Mouse (Mus musculus) embryonic facial prominence, embryonic 11.5 days (tissue): ENCODE data around the gene Cdrt4. TPM values are rescaled to one million over a fixed set of nuclear protein-coding genes. Genes with fewer than 3 reads are reported as not detected.
A peak's percentile ranks its signal among the peaks of the same experiment; 100 is the strongest.

Experiments used
- ATAC-seq: fragments of 200-750 bp; cut with Nextera tagmentation; replicated peaks from 2 replicates; pipeline ENCODE4 v1.8.0; 2017; ENCODE audit warnings: low read depth; ENCODE audit not compliant: insufficient number of reproducible peaks, low FRiP score, low TSS enrichment
- DNase-seq: peaks from one replicate; pipeline ENCODE4 v3.0.0-alpha.2; 2015; ENCODE audit warnings: low spot score
- H3K27ac ChIP-seq: fragments of 300-500 bp; sonication (generic); replicated peaks from 2 replicates; pipeline ENCODE4 v1.5.1; 2014; ENCODE audit warnings: mild to moderate bottlenecking, low read depth, low read length, control low read depth
- H3K27me3 ChIP-seq: fragments of 300-500 bp; sonication (generic); 2 replicates; pipeline ENCODE4 v1.6.1; 2014; ENCODE audit warnings: mild to moderate bottlenecking, low read length, moderate library complexity, mixed read lengths; ENCODE audit not compliant: control insufficient read depth, insufficient read depth
- H3K36me3 ChIP-seq: fragments of 300-500 bp; sonication (generic); replicated peaks from 2 replicates; pipeline ENCODE4 v1.6.1; 2014; ENCODE audit warnings: low read depth, mild to moderate bottlenecking, low read length, moderate library complexity, mixed read lengths; ENCODE audit not compliant: control insufficient read depth, insufficient read depth
- H3K4me1 ChIP-seq: fragments of 300-500 bp; sonication (generic); 2 replicates; pipeline ENCODE4 v1.6.1; 2014; ENCODE audit warnings: low read length, mixed read lengths; ENCODE audit not compliant: control insufficient read depth, insufficient read depth
- H3K4me2 ChIP-seq: fragments of 300-500 bp; sonication (generic); 2 replicates; pipeline ENCODE4 v1.6.1; 2014; ENCODE audit warnings: low read depth, mild to moderate bottlenecking, control low read depth, low read length, moderate library complexity
- H3K4me3 ChIP-seq: fragments of 300-500 bp; sonication (generic); 2 replicates; pipeline ENCODE4 v1.5.1; 2014; ENCODE audit warnings: low read depth, low read length, control low read depth
- H3K9ac ChIP-seq: fragments of 300-500 bp; sonication (generic); replicated peaks from 2 replicates; pipeline ENCODE4 v1.6.1; 2014; ENCODE audit warnings: mild to moderate bottlenecking, control low read depth, low read length
- H3K9me3 ChIP-seq: fragments of 300-500 bp; sonication (generic); replicated peaks from 2 replicates; pipeline ENCODE4 v1.6.1; 2016; ENCODE audit warnings: mild to moderate bottlenecking, low read length, inconsistent platforms, mixed read lengths; ENCODE audit not compliant: control insufficient read depth
- WGBS: fragments of 180-500 bp; shearing (Covaris S2); extraction: QIAGEN DNeasy Blood & Tissue Kit; methylation state at CpG from one replicate; pipeline ENCODE4 v1.1.7; 2014; 5-methylcytosine and 5-hydroxymethylcytosine counted together
- polyA plus RNA-seq: library from polyadenylated mRNA; unstranded; fragments of >200 nt; fragmentation: Nextera tagmentation; extraction: Ambion mirVana; gene quantifications from 2 replicates; pipeline ENCODE4 v1.2.1, GENCODE M21; 2014

The Cdrt4 gene
- polyA plus RNA-seq, 1 experiment from 2014 or later, result not detected

DNA sequence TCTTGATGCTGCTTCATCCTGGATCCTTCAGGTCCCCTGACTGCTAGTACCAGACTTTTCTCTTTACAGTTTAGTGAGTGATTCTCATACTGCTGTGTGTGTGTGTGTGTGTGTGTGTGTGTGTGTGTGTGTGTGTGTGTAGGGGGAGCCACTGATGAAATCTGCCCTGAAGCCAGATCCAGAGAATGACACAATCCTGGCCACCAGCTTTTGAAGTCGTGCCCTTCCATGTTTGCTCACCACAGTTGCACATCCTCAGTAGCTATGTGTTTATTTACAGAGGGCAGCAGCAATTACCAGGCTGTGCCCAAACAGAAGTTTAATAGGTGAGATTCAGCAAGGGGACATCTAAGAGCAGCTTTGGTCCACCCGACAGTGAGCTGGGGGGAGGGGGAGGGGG, 34.2 kb upstream of the Cdrt4 start:
- no peak overlapping the region for H3K27ac ChIP-seq
- H3K27me3 ChIP-seq, result no peaks in the 10 kb centered on the region
- DNase-seq (no peak), ATAC-seq (no peak)
- H3K36me3 ChIP-seq, result no peaks in the 10 kb centered on the region
- no peaks in the 10 kb centered on the region for H3K4me1 ChIP-seq
- no peak overlapping the region for H3K4me2 ChIP-seq
- no peaks in the 10 kb centered on the region for H3K9me3 ChIP-seq
- H3K4me3 ChIP-seq, result no peak overlapping the region
- H3K9ac ChIP-seq, result no peak overlapping the region
- WGBS, result 32% methylated on average over 2 of the region's 2 CpGs

DNA sequence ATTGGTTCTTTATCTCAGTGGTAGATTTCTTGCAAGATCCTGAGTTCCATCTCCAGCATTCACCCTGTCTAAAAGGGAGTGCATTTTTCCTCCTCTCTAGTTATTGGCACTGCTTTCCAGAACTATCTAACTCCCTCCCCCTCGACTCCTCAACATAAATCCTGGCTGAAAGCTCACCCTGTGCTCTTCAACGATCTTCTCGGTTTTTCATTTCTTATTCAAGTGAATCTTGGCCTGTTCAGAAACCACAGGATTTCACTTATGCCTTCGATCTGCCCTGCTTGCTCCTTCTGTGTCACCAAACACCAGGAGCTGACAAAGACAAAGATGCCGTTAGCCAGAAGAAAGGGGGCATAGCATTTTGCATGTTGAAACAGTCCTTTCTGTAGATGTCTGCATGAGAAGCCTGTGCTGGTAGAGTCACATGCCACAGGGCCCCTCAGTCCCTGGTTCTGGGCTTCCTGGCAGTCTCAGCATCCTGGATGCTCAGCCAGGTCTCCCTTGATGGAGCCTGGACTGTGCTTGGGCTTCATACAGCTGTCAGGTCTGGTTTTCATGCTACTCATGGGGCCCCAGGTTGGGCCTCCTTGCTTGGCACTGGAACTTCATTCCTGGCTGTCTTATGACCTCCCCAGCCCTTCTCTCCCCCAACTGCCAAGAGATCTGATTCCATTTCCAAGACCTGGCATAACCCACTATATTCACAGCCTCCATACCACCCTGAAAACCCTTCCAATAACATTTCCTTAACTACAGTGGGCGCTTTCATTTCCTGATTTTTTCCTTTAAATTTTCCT, 30.8 kb upstream of the Cdrt4 start:
- no peaks in the 10 kb centered on the region for H3K36me3 ChIP-seq
- H3K27ac ChIP-seq, result no peak overlapping the region
- H3K9me3 ChIP-seq, result no peaks in the 10 kb centered on the region
- H3K9ac ChIP-seq, result no peak overlapping the region
- ATAC-seq (no peak), DNase-seq (peak; percentile 8)
- H3K4me3 ChIP-seq, result no peak overlapping the region
- 80% methylated on average over 6 of the region's 6 CpGs for WGBS
- H3K4me1 ChIP-seq, result no peaks in the 10 kb centered on the region
- H3K4me2 ChIP-seq, result no peak overlapping the region
- H3K27me3 ChIP-seq, result no peaks in the 10 kb centered on the region

DNA sequence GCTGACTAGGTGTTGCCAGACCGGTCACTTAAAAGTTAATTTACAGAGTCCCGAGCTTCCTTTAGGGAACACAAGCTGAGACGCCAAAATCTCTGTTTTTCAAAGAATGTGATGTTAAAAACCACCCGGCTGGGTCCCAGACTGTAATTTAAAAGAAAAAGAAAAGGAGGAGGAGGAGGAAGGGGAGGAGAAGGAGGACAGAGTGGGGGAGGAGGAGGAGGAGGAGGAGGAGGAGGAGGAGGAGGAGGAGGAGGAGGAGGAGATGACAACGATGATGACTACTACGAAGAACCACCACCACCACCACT, 30.3 kb upstream of the Cdrt4 start:
- Histone ChIP-seq H3K9me3 (no peaks in the 10 kb centered on the region), H3K9ac (no peak overlapping the region), H3K36me3 (no peaks in the 10 kb centered on the region), H3K27me3 (no peaks in the 10 kb centered on the region), H3K27ac (no peak overlapping the region), H3K4me1 (no peaks in the 10 kb centered on the region), H3K4me2 (no peak overlapping the region), H3K4me3 (no peak overlapping the region)
- DNase-seq (no peak), ATAC-seq (no peak)
- WGBS, result 17% methylated on average over 6 of the region's 6 CpGs

DNA sequence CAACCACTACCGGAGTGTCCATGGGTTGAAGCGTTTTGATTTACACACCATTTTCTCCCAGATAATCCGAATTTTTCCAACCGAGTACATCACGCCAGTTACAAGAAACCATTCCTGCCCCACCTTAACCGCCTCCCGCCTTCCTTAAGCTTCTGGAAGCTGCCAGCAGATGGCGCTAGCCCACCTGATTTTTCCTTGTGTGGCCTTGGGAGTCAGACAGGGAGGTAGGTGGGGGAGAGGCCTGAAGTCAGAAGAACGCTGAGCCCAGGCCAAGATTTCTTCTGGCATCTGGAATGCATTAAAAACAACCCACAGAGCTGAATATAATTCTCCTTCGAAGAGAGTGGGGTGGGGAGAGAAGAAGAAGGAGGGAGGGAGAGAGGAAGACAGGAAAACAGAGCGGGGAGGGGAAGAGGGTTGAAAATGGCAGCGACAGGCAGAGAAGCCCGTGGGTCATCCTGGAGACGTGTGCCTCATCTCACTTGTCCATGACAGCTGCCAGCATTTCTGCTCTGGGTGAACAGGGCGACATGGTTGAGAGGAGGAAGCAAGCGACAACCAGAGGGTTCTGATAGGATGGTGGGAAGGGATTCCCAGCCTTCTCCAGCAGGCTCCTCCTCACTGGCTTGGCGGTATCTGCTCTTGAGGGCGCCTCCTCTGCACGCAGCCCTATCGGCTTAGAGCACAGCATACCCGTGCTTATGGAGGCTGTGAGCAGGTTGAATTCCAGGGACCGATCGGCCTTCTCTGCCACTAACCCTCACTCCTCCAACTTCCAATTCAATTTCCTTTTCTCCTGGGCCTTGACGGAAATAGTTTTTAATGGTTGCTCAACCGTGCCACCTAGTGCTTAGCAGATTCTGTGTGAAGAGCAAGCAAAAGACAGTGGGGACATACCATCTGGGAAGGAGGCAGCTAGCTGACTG, 29.7 kb upstream of the Cdrt4 start:
- Histone ChIP-seq H3K9me3 (no peaks in the 10 kb centered on the region), H3K4me1 (no peaks in the 10 kb centered on the region), H3K27me3 (no peaks in the 10 kb centered on the region), H3K36me3 (no peaks in the 10 kb centered on the region), H3K4me3 (peak overlapping the region; percentile 14), H3K27ac (peak overlapping the region; percentile 77), H3K9ac (peak overlapping the region; percentile 36), H3K4me2 (peak overlapping the region; percentile 36)
- DNase-seq, result peak; percentile 99
- 14% methylated on average over 25 of the region's 25 CpGs for WGBS
- peak; percentile 89 for ATAC-seq

DNA sequence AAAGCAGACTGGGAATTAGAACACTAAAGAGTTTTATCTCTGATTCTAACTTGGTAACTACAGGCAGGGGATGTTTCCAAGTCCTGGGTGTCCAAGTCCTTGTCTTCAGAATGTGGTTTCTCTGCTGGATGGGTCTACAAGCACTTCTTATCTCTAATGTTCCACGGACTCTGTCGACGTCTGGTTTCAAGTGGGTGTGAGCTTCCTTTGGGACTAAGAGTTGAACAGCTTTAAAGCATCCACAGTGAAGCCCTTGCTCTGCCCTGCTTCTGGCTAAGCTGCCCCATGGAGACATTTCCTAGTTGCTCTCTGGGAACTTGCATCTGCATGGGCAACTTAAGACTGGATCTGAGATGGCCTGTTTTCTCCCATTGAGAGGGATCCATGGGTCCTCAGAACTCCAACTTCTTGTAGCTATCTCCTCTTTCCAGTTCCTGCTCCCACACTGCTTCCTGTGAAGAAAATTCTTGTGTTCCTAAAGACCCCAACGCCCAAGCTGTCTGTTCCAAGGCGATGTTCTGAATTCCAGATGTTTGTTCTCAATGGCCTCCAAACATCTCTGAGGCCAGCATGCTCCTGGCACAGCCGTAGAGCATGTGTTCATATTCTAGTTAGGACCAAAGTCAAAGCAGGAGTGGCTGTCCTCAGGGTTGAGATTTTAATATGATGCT, 26.8 kb upstream of the Cdrt4 start:
- ATAC-seq (no peak), DNase-seq (no peak)
- no peaks in the 10 kb centered on the region for H3K36me3 ChIP-seq
- no peak overlapping the region for H3K9ac ChIP-seq
- H3K27me3 ChIP-seq, result no peaks in the 10 kb centered on the region
- no peak overlapping the region for H3K27ac ChIP-seq
- no peaks in the 10 kb centered on the region for H3K9me3 ChIP-seq
- H3K4me2 ChIP-seq, result no peak overlapping the region
- WGBS, result 91% methylated on average over 6 of the region's 6 CpGs
- H3K4me3 ChIP-seq, result no peak overlapping the region
- H3K4me1 ChIP-seq, result no peaks in the 10 kb centered on the region

DNA sequence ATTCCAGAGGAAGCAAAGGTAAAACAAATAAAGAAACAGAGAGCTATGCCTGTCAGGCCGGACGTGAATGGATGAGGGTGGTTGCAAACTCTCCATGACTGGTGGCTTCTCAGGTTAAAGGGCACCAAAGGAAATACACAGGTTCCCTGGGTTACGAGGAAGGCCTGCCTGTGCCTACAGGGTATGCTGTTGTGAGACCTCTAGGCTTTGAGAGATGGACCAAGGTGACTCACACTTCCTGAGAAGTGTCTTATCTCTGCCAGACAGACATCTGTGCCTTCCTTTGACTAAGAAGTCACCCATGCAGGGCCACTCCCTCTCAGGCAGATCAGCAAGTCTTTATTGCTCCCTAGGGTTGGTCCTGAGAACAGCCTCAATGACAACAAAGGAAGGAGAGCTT, 21.2 kb upstream of the Cdrt4 start:
- DNase-seq (no peak), ATAC-seq (no peak)
- Histone ChIP-seq H3K9me3 (no peaks in the 10 kb centered on the region), H3K27ac (no peak overlapping the region), H3K4me1 (no peaks in the 10 kb centered on the region), H3K4me2 (no peak overlapping the region), H3K9ac (no peak overlapping the region), H3K27me3 (no peaks in the 10 kb centered on the region), H3K36me3 (no peaks in the 10 kb centered on the region), H3K4me3 (no peak overlapping the region)
- WGBS, result 61% methylated on average over 3 of the region's 3 CpGs

DNA sequence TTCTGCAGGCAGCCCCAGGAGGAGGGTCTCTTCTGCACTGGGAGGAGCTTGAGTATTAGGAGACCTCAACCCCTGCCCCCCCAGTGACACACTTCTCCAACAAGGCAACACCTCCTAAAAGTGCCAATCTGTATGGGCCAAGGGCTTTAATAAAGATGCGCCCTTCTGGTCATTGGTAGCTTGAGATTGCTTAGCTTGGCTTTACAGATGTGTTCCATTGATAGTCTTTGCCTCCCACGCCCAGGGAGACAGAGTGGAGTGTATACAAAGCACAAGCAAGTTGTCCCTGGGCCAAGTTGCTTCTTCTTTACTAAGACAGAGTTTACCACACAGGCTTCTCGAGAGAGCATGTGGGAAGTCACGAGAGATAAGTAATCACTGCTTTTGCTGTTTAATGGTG, 20.4 kb upstream of the Cdrt4 start:
- no peaks in the 10 kb centered on the region for H3K4me1 ChIP-seq
- WGBS, result 88% methylated on average over 4 of the region's 4 CpGs
- H3K36me3 ChIP-seq, result no peaks in the 10 kb centered on the region
- ATAC-seq (no peak), DNase-seq (no peak)
- no peak overlapping the region for H3K9ac ChIP-seq
- H3K9me3 ChIP-seq, result no peaks in the 10 kb centered on the region
- H3K27ac ChIP-seq, result no peak overlapping the region
- H3K27me3 ChIP-seq, result no peaks in the 10 kb centered on the region
- no peak overlapping the region for H3K4me3 ChIP-seq
- H3K4me2 ChIP-seq, result no peak overlapping the region

DNA sequence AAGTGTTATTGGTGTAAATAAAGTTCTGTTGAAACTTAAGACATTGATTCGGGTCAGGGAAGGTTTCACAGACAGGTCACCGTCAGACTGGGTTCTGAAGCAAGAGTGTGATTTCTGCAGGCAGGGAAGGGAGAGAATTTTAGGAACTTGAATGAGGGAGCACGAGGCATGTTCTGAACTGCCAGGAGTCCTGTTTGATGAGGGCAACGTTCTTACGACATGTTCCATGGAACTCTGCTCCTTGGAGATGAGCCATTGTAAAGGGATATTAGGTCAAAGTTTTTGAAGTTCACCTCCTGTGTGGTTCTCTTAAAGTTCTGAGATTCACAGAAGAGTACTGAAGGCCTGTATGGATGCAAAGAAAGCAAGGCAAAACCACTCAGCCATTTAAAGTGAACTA, 19.9 kb upstream of the Cdrt4 start:
- Histone ChIP-seq H3K4me2 (no peak overlapping the region), H3K9me3 (no peaks in the 10 kb centered on the region), H3K9ac (no peak overlapping the region), H3K4me1 (no peaks in the 10 kb centered on the region), H3K27ac (no peak overlapping the region), H3K27me3 (no peaks in the 10 kb centered on the region), H3K4me3 (no peak overlapping the region), H3K36me3 (no peaks in the 10 kb centered on the region)
- 85% methylated on average over 5 of the region's 5 CpGs for WGBS
- no peak for ATAC-seq
- DNase-seq, result no peak
